Mouse (Mus musculus): ENCODE data around the gene Slc4a4. TPM values are rescaled to one million over a fixed set of nuclear protein-coding genes. Genes with fewer than 3 reads are reported as not detected.

The Slc4a4 gene
- polyA plus RNA-seq, 1 experiment from 2014 or later = 1.5 TPM

- no peak for DNase-seq (ENCODE audit: low spot score)
Measured at GRCm38 (mm10) chr5:88916501-88916971, 29.9 kb downstream of the Slc4a4 start.

- no peak for DNase-seq (ENCODE audit: low spot score)
Measured at GRCm38 (mm10) chr5:88917221-88917620, 30.6 kb downstream of the Slc4a4 start.

GRCm38 (mm10) chr5:88917630-88918029 lies 31.0 kb downstream of the Slc4a4 start:
- no peak for DNase-seq (ENCODE audit: low spot score)

GRCm38 (mm10) chr5:88918538-88918937 lies 31.9 kb downstream of the Slc4a4 start:
- DNase-seq (ENCODE audit: low spot score) = no peak

GRCm38 (mm10) chr5:88925576-88925975 lies 39.0 kb downstream of the Slc4a4 start:
- DNase-seq (ENCODE audit: low spot score) = no peak

- DNase-seq (ENCODE audit: low spot score) = peak; percentile 20
Measured at GRCm38 (mm10) chr5:88928201-88928916, 41.7 kb downstream of the Slc4a4 start.

GRCm38 (mm10) chr5:88929392-88930094 lies 42.9 kb downstream of the Slc4a4 start:
- DNase-seq (ENCODE audit: low spot score) = no peak

GRCm38 (mm10) chr5:88930129-88930528 lies 43.5 kb downstream of the Slc4a4 start:
- no peak for DNase-seq (ENCODE audit: low spot score)

- DNase-seq (ENCODE audit: low spot score) = no peak
Measured at GRCm38 (mm10) chr5:88930611-88931010, 44.0 kb downstream of the Slc4a4 start.

GRCm38 (mm10) chr5:88931176-88931575 lies 44.6 kb downstream of the Slc4a4 start:
- no peak for DNase-seq (ENCODE audit: low spot score)

GRCm38 (mm10) chr5:88933454-88933853 lies 46.8 kb downstream of the Slc4a4 start:
- no peak for DNase-seq (ENCODE audit: low spot score)

- no peak for DNase-seq (ENCODE audit: low spot score)
Measured at GRCm38 (mm10) chr5:88933946-88934345, 47.3 kb downstream of the Slc4a4 start.

GRCm38 (mm10) chr5:88938208-88938607 lies 51.6 kb downstream of the Slc4a4 start:
- no peak for DNase-seq (ENCODE audit: low spot score)

- DNase-seq (ENCODE audit: low spot score) = no peak
Measured at GRCm38 (mm10) chr5:88939151-88939550, 52.5 kb downstream of the Slc4a4 start.

GRCm38 (mm10) chr5:88939782-88940181 lies 53.2 kb downstream of the Slc4a4 start:
- no peak for DNase-seq (ENCODE audit: low spot score)

GRCm38 (mm10) chr5:88941905-88942304 lies 55.3 kb downstream of the Slc4a4 start:
- DNase-seq (ENCODE audit: low spot score) = no peak

GRCm38 (mm10) chr5:88945661-88946339 lies 59.2 kb downstream of the Slc4a4 start:
- no peak for DNase-seq (ENCODE audit: low spot score)

GRCm38 (mm10) chr5:88950337-88950736 lies 63.7 kb downstream of the Slc4a4 start:
- DNase-seq (ENCODE audit: low spot score) = no peak

- peak; percentile 34 for DNase-seq (ENCODE audit: low spot score)
Measured at GRCm38 (mm10) chr5:88952757-88953577, 66.3 kb downstream of the Slc4a4 start.

- DNase-seq (ENCODE audit: low spot score) = no peak
Measured at GRCm38 (mm10) chr5:88957735-88958134, 71.1 kb downstream of the Slc4a4 start.

- DNase-seq (ENCODE audit: low spot score) = no peak
Measured at GRCm38 (mm10) chr5:88958966-88959365, 72.3 kb downstream of the Slc4a4 start.

Data from thymus, postnatal 0 days (tissue).